Mouse (Mus musculus): Measurements from ENCODE around the gene Iqcf4. TPM values are rescaled to one million over a fixed set of nuclear protein-coding genes. Genes with fewer than 3 reads are reported as not detected.
"Not testable (repeated sequence)": the region's sequence is repeated elsewhere in the genome, so short reads cannot be mapped to it uniquely, and the experiment has no call there.

Gene Iqcf4
- not detected in 2 replicates for total RNA-seq (2015)
- total RNA-seq (2017): not detected in 2 replicates

GRCm38 (mm10) chr9:106570896-106571295 lies at the start of gene Iqcf4:
Gene Iqcf4 (minus strand): TSS chr9:106570996.
- no peak for ATAC-seq (ENCODE audit: poor library complexity, severe bottlenecking)

GRCm38 (mm10) chr9:106617496-106617895 lies 46.7 kb upstream of the Iqcf4 start:
- ATAC-seq (ENCODE audit: poor library complexity, severe bottlenecking): no peak

- no peak for ATAC-seq (ENCODE audit: poor library complexity, severe bottlenecking)
Measured at GRCm38 (mm10) chr9:106616306-106616705, 45.5 kb upstream of the Iqcf4 start.

DNA sequence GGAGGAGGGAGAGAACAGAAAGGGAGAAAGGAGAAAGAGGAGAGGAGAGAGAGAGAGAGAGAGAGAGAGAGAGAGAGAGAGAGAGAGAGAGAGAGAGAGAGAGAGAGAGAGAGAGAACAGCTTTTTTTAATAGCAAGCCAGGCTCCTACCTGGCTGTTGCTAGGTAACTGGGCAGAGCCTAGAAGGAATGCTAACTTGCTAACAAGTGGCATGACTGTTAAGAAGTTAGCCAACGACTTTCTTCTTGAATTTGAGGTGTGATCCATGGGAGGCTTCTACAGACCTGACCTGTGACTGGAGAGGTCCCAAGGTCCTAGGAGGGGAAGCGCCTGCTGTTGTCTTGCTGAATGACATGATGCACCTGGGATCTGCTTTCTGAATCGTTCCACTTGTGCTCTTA lies 43.8 kb upstream of the Iqcf4 start:
- no peak for ATAC-seq (ENCODE audit: poor library complexity, severe bottlenecking)

- ATAC-seq (ENCODE audit: poor library complexity, severe bottlenecking): no peak
Measured at GRCm38 (mm10) chr9:106613951-106614350, 43.2 kb upstream of the Iqcf4 start.

GRCm38 (mm10) chr9:106610727-106611126 lies 39.9 kb upstream of the Iqcf4 start:
- no peak for ATAC-seq (ENCODE audit: poor library complexity, severe bottlenecking)

DNA sequence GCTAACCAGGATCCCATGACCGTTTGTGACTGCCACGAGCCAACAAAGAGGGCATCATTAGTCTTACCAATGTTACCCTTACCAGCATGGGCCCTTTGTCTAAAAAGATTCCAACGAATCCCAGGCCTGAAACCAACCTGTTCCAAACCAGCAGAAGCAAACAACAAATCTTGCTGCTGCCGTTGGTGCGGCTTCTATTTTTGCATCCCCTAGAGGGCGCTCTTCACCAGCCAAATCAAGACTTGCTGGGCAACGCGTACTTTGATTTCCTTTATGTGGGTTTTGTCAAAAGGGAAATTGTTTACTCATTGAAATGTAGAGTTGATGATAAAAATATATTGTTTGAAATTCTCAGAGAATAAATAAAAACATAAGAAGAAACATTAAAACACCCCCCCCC lies 29.8 kb upstream of the Iqcf4 start:
- 0 out of 2 replicates have a peak, but pooled peaks have one; percentile 38 for ATAC-seq (ENCODE audit: poor library complexity, severe bottlenecking)

DNA sequence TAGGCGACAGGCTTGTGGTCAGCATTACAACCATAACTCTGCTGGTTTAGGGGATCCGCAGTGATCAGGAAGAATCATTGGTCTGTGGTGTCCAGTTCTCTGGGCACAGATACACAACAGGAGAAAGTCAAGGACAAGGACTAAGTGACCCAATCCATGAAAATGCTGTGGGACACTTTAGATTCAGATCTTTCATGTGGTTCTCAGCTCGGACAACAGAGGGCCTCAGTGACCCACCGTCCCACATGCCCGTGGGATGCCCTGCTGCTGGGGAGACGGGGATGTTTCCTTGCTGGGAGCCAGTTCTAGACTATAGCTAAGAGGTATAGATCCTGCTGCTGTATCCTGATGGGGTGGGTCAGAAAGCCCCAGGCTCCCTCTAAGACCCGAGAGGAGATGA lies 27.7 kb upstream of the Iqcf4 start:
- ATAC-seq (ENCODE audit: poor library complexity, severe bottlenecking): no peak

DNA sequence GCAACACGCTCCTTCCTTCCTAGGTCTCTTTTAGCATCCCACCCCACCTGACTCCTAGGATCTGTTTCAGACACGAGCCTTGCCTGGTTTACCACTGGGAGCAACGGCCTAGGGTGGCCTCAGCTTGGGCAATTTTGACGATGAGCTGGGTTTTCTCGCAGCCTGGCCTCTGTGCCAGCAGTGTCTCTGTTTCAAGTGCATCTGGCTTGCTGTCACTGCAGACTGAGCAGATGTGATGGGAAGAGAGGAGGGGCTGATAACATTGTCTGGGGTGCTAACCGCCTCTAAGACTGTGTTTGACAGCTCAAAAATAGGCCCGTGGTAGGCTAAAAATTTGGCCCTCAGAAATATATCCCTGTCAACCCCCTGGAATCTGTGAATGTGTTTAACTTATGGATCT lies 25.0 kb upstream of the Iqcf4 start:
- ATAC-seq (ENCODE audit: poor library complexity, severe bottlenecking): no peak

- not testable (repeated sequence) for ATAC-seq (ENCODE audit: poor library complexity, severe bottlenecking)
Measured at GRCm38 (mm10) chr9:106595402-106595801, 24.6 kb upstream of the Iqcf4 start.

- ATAC-seq (ENCODE audit: poor library complexity, severe bottlenecking): no peak
Measured at GRCm38 (mm10) chr9:106592158-106592557, 21.4 kb upstream of the Iqcf4 start.

DNA sequence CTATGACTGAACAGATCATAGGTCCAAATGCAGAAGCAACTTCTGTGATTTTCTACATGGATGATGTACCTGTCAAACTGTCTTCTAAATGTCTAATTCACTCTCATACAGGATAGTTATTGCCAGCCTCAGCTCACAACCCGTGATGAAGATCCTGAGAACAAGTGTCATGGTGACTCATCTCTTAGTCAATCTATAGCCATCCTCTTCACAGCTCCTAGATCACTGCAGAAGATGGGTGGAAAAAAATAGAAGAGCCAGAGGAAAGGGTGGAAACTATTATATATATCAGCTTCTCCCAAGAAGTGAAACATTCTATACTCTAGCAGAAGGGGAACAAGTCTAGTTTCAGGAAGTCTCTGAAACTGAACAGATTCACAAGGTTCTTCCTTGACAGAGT lies 11.8 kb upstream of the Iqcf4 start:
- no peak for ATAC-seq (ENCODE audit: poor library complexity, severe bottlenecking)

- ATAC-seq (ENCODE audit: poor library complexity, severe bottlenecking): no peak
Measured at GRCm38 (mm10) chr9:106580016-106580415, 9.2 kb upstream of the Iqcf4 start.

GRCm38 (mm10) chr9:106576112-106576511 lies 5.3 kb upstream of the Iqcf4 start:
- no peak for ATAC-seq (ENCODE audit: poor library complexity, severe bottlenecking)

DNA sequence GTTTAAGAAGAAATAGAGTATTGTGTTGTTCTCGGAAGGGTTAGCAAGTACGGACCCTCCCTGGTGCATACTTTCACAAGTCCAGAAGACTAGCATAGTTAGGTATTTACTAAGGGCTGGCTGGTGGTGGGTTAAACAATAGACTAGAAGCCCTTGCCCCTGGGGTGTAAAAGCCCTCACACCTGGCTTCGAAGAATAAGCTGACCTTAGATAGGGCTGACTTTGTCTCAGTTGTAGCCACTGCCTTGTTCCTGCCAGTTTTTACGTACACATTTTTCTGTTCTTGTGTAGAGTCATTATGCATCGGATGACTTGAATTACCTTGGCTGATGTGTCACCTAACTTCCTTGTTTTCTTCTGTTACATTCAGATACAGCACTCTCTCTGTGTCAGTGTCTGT lies 2.6 kb upstream of the Iqcf4 start:
- ATAC-seq (ENCODE audit: poor library complexity, severe bottlenecking): no peak

- no peak for ATAC-seq (ENCODE audit: poor library complexity, severe bottlenecking)
Measured at GRCm38 (mm10) chr9:106572186-106572585, 1.4 kb upstream of the Iqcf4 start.

DNA sequence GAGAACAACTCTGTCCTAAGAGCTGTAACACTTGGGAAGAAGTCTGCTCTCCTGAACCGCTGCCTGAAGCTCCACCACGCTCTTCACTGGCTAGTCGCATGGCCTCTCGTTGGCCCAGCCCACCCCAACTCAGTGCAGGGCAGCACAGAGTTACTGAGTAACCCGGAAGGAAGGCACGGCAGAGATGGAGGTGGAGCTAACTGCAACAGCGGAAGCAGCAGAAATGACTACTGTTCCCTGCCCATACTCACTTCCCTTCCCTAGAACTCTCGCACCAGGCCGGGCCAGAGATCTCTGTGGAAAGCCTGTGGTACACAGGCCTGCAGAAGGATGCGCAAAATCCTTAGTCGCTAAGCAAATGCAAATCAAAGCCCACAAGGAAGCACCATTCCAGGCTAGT lies 4.4 kb downstream of the Iqcf4 start:
- peak; percentile 72 for ATAC-seq (ENCODE audit: poor library complexity, severe bottlenecking)

GRCm38 (mm10) chr9:106564025-106564424 lies 6.8 kb downstream of the Iqcf4 start:
- no peak for ATAC-seq (ENCODE audit: poor library complexity, severe bottlenecking)

DNA sequence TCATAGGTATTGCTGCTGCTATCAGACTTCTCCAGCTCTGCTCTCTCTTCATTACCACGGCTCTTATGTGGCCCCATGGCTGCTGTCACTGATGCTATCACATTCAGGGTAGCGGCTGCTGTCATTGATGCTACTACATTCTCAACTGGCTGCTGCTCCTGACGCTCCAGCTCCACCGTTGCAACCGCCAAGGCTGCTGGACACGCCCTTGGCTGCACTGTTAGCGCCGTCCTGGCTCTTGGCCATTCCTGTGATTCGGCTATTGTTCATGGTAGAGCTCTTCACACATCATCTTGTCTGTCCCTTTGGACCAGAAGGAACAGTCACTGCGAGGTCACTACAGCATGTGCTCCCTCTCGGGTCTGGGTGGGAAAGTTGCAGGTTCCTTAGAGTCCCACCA lies 8.5 kb downstream of the Iqcf4 start:
- ATAC-seq (ENCODE audit: poor library complexity, severe bottlenecking): no peak

- ATAC-seq (ENCODE audit: poor library complexity, severe bottlenecking): no peak
Measured at GRCm38 (mm10) chr9:106561531-106561930, 9.3 kb downstream of the Iqcf4 start, which contains the start of gene Iqcf3. Gene Iqcf3 (minus strand): TSS chr9:106561631.

DNA sequence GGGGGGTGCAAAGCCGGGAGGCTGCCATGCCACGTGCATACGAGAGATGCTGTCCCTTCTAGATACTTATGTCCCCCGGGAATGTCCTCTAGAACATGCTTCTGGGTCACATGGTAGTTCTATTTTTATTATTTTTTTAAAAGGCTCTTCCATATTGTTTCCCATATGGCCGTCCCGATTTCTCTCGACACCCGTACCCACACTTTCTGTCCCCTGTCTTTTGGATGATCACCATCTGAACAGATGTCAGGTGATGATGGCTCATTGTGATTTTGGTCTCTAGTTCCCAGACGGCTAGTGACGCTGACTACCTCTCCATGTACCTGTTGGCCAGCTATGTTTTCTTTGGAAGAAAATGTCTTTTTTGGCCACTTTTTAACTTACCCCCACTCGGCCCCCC lies 35.8 kb downstream of the Iqcf4 start:
- no peak for ATAC-seq (ENCODE audit: poor library complexity, severe bottlenecking)

GRCm38 (mm10) chr9:106534296-106534695 lies 36.5 kb downstream of the Iqcf4 start:
- no peak for ATAC-seq (ENCODE audit: poor library complexity, severe bottlenecking)

GRCm38 (mm10) chr9:106531833-106532232 lies 39.0 kb downstream of the Iqcf4 start:
- peak; percentile 93 for ATAC-seq (ENCODE audit: poor library complexity, severe bottlenecking)

- no peak for ATAC-seq (ENCODE audit: poor library complexity, severe bottlenecking)
Measured at GRCm38 (mm10) chr9:106519909-106520308, 50.9 kb downstream of the Iqcf4 start.

Measured in megakaryocyte, adult 5-6 weeks (primary cell).